Mouse (Mus musculus): Measurements from ENCODE around the gene Ripk3.
A peak's percentile ranks its signal among the peaks of the same experiment; 100 is the strongest.

Ripk3 gene

GRCm38 (mm10) chr14:55762001-55762821 is 26.5 kb downstream of the Ripk3 start:
- no peak for DNase-seq (ENCODE audit: low read depth, low spot score)

- no peak for DNase-seq (ENCODE audit: low read depth, low spot score)
Measured at GRCm38 (mm10) chr14:55761163-55761562, 27.5 kb downstream of the Ripk3 start, which contains the start of gene Ltb4r2. Gene Ltb4r2, plus strand, starts transcription at chr14:55761428.

- DNase-seq (ENCODE audit: low read depth, low spot score) = peak; percentile 85
Measured at GRCm38 (mm10) chr14:55760156-55760555, 28.5 kb downstream of the Ripk3 start.

- DNase-seq (ENCODE audit: low read depth, low spot score) = peak; percentile 76
Measured at GRCm38 (mm10) chr14:55758363-55758784, 30.3 kb downstream of the Ripk3 start, which contains the start of gene Cideb. Gene Cideb, minus strand, starts transcription at chr14:55758458.

- no peak for DNase-seq (ENCODE audit: low read depth, low spot score)
Measured at GRCm38 (mm10) chr14:55757566-55757965, 31.1 kb downstream of the Ripk3 start.

- no peak for DNase-seq (ENCODE audit: low read depth, low spot score)
Measured at GRCm38 (mm10) chr14:55747051-55747847, 41.4 kb downstream of the Ripk3 start.

- no peak for DNase-seq (ENCODE audit: low read depth, low spot score)
Measured at GRCm38 (mm10) chr14:55745861-55746237, 42.8 kb downstream of the Ripk3 start.

- peak; percentile 71 for DNase-seq (ENCODE audit: low read depth, low spot score)
Measured at GRCm38 (mm10) chr14:55745180-55745860, 43.3 kb downstream of the Ripk3 start, which contains the start of the genes Dhrs1 and Nop9. Gene Dhrs1, minus strand, starts transcription at chr14:55745690. Gene Nop9, plus strand, starts transcription at chr14:55745693.

GRCm38 (mm10) chr14:55743711-55744110 is 45.0 kb downstream of the Ripk3 start:
- DNase-seq (ENCODE audit: low read depth, low spot score) = peak; percentile 85

GRCm38 (mm10) chr14:55737086-55737687 is 51.5 kb downstream of the Ripk3 start:
- DNase-seq (ENCODE audit: low read depth, low spot score) = no peak

GRCm38 (mm10) chr14:55735758-55736157 is 52.9 kb downstream of the Ripk3 start:
- DNase-seq (ENCODE audit: low read depth, low spot score) = no peak

GRCm38 (mm10) chr14:55735334-55735733 is 53.3 kb downstream of the Ripk3 start:
- DNase-seq (ENCODE audit: low read depth, low spot score) = no peak
